Mouse (Mus musculus) stomach, embryonic 14.5 days (tissue): ENCODE data around the gene Morn3. TPM values are rescaled to one million over a fixed set of nuclear protein-coding genes. Genes with fewer than 3 reads are reported as not detected.
"Not testable (repeated sequence)": the region's sequence is repeated elsewhere in the genome, so short reads cannot be mapped to it uniquely, and the experiment has no call there.

Source experiments
- ATAC-seq: fragments of 200-750 bp; cut with Nextera tagmentation; 2 replicates; pipeline ENCODE4 v1.8.0; 2017; ENCODE audit warnings: low read depth, moderate TSS enrichment; ENCODE audit not compliant: insufficient number of reproducible peaks, insufficient read depth, low FRiP score
- H3K27ac ChIP-seq: fragments of 300-500 bp; sonication (generic); 2 replicates; pipeline ENCODE4 v1.5.1; 2014; ENCODE audit warnings: mild to moderate bottlenecking, low read length, moderate library complexity, mixed read lengths
- H3K27me3 ChIP-seq: fragments of 300-500 bp; sonication (generic); 2 replicates; pipeline ENCODE4 v1.6.1; 2014; ENCODE audit warnings: low read length, control low read depth, mixed read lengths; ENCODE audit not compliant: control insufficient read depth, insufficient read depth
- H3K36me3 ChIP-seq: fragments of 300-500 bp; sonication (generic); 2 replicates; pipeline ENCODE4 v1.6.1; 2014; ENCODE audit warnings: mild to moderate bottlenecking, control low read depth, low read length, moderate library complexity, mixed read lengths; ENCODE audit not compliant: control insufficient read depth, insufficient read depth
- H3K4me1 ChIP-seq: fragments of 300-500 bp; sonication (generic); 2 replicates; pipeline ENCODE4 v1.6.1; 2014; ENCODE audit warnings: low read length, control low read depth, mixed read lengths; ENCODE audit not compliant: control insufficient read depth, insufficient read depth
- H3K4me2 ChIP-seq: fragments of 300-500 bp; sonication (generic); replicated peaks from 2 replicates; pipeline ENCODE4 v1.6.1; 2014; ENCODE audit warnings: low read depth, low read length, control low read depth
- H3K4me3 ChIP-seq: fragments of 300-500 bp; sonication (generic); 2 replicates; pipeline ENCODE4 v1.5.1; 2014; ENCODE audit warnings: low read depth, low read length, control low read depth
- H3K9ac ChIP-seq: fragments of 300-500 bp; sonication (generic); replicated peaks from 2 replicates; pipeline ENCODE4 v1.6.1; 2014; ENCODE audit warnings: low read depth, mild to moderate bottlenecking, control low read depth, low read length, moderate library complexity, mixed read lengths
- H3K9me3 ChIP-seq: fragments of 300-500 bp; sonication (generic); 2 replicates; pipeline ENCODE4 v1.6.1; 2016; ENCODE audit warnings: low read depth, low read length, control low read depth; ENCODE audit not compliant: control insufficient read depth
- WGBS: fragments of 180-500 bp; shearing (Covaris S2); extraction: QIAGEN DNeasy Blood & Tissue Kit; methylation state at CpG from one replicate; pipeline ENCODE4 v1.1.7; 2014; 5-methylcytosine and 5-hydroxymethylcytosine counted together
- polyA plus RNA-seq: library from polyadenylated mRNA; unstranded; fragments of >200 nt; fragmentation: Nextera tagmentation; extraction: Ambion mirVana; gene quantifications from 2 replicates; pipeline ENCODE4 v1.2.1, GENCODE M21; 2014

Gene Morn3
- polyA plus RNA-seq, 1 experiment from 2014 or later = not detected

GRCm38 (mm10) chr5:123064207-123064606 lies 17.4 kb upstream of the Morn3 start:
- Histone ChIP-seq H3K27me3 (no peaks in the 10 kb centered on the region), H3K4me1 (0 out of 2 replicates have a peak, but pooled peaks cover 6% of the 10 kb centered on the region), H3K36me3 (no peaks in the 10 kb centered on the region), H3K27ac (no peak overlapping the region), H3K4me2 (no peak overlapping the region), H3K9me3 (no peaks in the 10 kb centered on the region), H3K9ac (no peak overlapping the region), H3K4me3 (no peak overlapping the region)
- ATAC-seq = no peak
- WGBS = 28% methylated on average over 6 of the region's 6 CpGs

GRCm38 (mm10) chr5:123063141-123063540 lies 16.3 kb upstream of the Morn3 start:
- 88% methylated on average over 3 of the region's 3 CpGs for WGBS
- no peak overlapping the region for H3K4me3 ChIP-seq
- no peak for ATAC-seq
- no peak overlapping the region for H3K4me2 ChIP-seq
- no peak overlapping the region for H3K27ac ChIP-seq
- no peaks in the 10 kb centered on the region for H3K27me3 ChIP-seq
- 0 out of 2 replicates have a peak, but pooled peaks cover 9% of the 10 kb centered on the region for H3K4me1 ChIP-seq
- no peaks in the 10 kb centered on the region for H3K36me3 ChIP-seq
- no peaks in the 10 kb centered on the region for H3K9me3 ChIP-seq
- no peak overlapping the region for H3K9ac ChIP-seq

GRCm38 (mm10) chr5:123061402-123061749 lies 14.6 kb upstream of the Morn3 start:
- not testable (repeated sequence) for H3K27me3 ChIP-seq, H3K4me3 ChIP-seq, H3K9me3 ChIP-seq, H3K36me3 ChIP-seq, H3K4me1 ChIP-seq, H3K9ac ChIP-seq, H3K4me2 ChIP-seq, H3K27ac ChIP-seq, ATAC-seq
- WGBS = 76% methylated on average over 5 of the region's 6 CpGs

- Histone ChIP-seq H3K4me2 (no peak overlapping the region), H3K9me3 (no peaks in the 10 kb centered on the region), H3K36me3 (no peaks in the 10 kb centered on the region), H3K27me3 (no peaks in the 10 kb centered on the region), H3K4me1 (0 out of 2 replicates have a peak, but pooled peaks cover 9% of the 10 kb centered on the region), H3K27ac (peak overlapping the region; percentile 71), H3K4me3 (no peak overlapping the region), H3K9ac (no peak overlapping the region)
- WGBS = 51% methylated on average over 9 of the region's 9 CpGs
- ATAC-seq = no peak
Measured at GRCm38 (mm10) chr5:123060706-123061401, 14.0 kb upstream of the Morn3 start.

- Histone ChIP-seq H3K4me1 (0 out of 2 replicates have a peak, but pooled peaks cover 9% of the 10 kb centered on the region), H3K9ac (no peak overlapping the region), H3K9me3 (no peaks in the 10 kb centered on the region), H3K27ac (peak overlapping the region; percentile 71), H3K4me3 (no peak overlapping the region), H3K4me2 (0 out of 2 replicates have a peak overlapping the region, but pooled peaks have one; percentile 14), H3K27me3 (no peaks in the 10 kb centered on the region), H3K36me3 (no peaks in the 10 kb centered on the region)
- no peak for ATAC-seq
- WGBS = 13% methylated on average over 14 of the region's 14 CpGs
Measured at GRCm38 (mm10) chr5:123059757-123060520, 13.1 kb upstream of the Morn3 start.

- H3K27ac ChIP-seq = peak overlapping the region; percentile 44; the same call in 1 of the 2 replicates
- H3K4me2 ChIP-seq = peak overlapping the region; percentile 37
- no peaks in the 10 kb centered on the region for H3K27me3 ChIP-seq
- H3K4me3 ChIP-seq = peak overlapping the region; percentile 21
- 37% methylated on average over 16 of the region's 16 CpGs for WGBS
- H3K9ac ChIP-seq = peak overlapping the region; percentile 4; the same call in 1 of the 2 replicates
- 0 out of 2 replicates have a peak, but pooled peaks cover 9% of the 10 kb centered on the region for H3K4me1 ChIP-seq
- ATAC-seq = no peak
- no peaks in the 10 kb centered on the region for H3K36me3 ChIP-seq
- H3K9me3 ChIP-seq = no peaks in the 10 kb centered on the region
Measured at GRCm38 (mm10) chr5:123058251-123059102, 11.7 kb upstream of the Morn3 start.

GRCm38 (mm10) chr5:123057366-123058250 lies 10.8 kb upstream of the Morn3 start:
- no peaks in the 10 kb centered on the region for H3K27me3 ChIP-seq
- peak overlapping the region; percentile 37 for H3K4me2 ChIP-seq
- H3K4me3 ChIP-seq = peak overlapping the region; percentile 21
- peak overlapping the region; percentile 4; the same call in 1 of the 2 replicates for H3K9ac ChIP-seq
- 8% methylated on average over 48 of the region's 48 CpGs for WGBS
- no peaks in the 10 kb centered on the region for H3K36me3 ChIP-seq
- peak; percentile 96 for ATAC-seq
- H3K27ac ChIP-seq = peak overlapping the region; percentile 44; the same call in 1 of the 2 replicates
- no peaks in the 10 kb centered on the region for H3K9me3 ChIP-seq
- 0 out of 2 replicates have a peak, but pooled peaks cover 9% of the 10 kb centered on the region for H3K4me1 ChIP-seq
